In genomic region chr6:30375791-30376190, GRCm38 (mm10) we compare ENCODE assay signal across 9 mouse cellular contexts. TPM values are rescaled to one million over a fixed set of nuclear protein-coding genes. Genes with fewer than 3 reads are reported as not detected.
A peak's percentile ranks its signal among the peaks of the same experiment; 100 is the strongest.
DNase-seq lines count a peak whose midpoint lies in the region; ATAC-seq and TF ChIP-seq lines count a peak whose summit lies in the region.
"Had no signal": no experiment of that assay in that cellular context is flagged by ENCODE, and none has a peak within 500 bp of the region (broad histone marks: within the 10 kb centered on the region; RNA-seq: fewer than 3 reads in every experiment).

No protein-coding gene starts in this region.

- DNase-seq in hindbrain, postnatal 0 days (ENCODE audit: low spot score), result peak; percentile 38
- DNase-seq in cerebellum, adult 18-20 months, result peak; percentile 42 to 57
- DNase-seq in heart, adult 9 months (ENCODE audit: low spot score in 2 of 2), result peak; percentile 74 to 79
- DNase-seq in kidney, postnatal 25 days, result peak; percentile 67 to 69
- DNase-seq in urinary bladder, postnatal 36 days (ENCODE audit: low spot score in 2 of 2), result no peak
- DNase-seq in left cerebral cortex, adult 9 months (ENCODE audit: low spot score in 2 of 2), result no peak
- DNase-seq in thymus, adult 2 months, result no peak

- no peak overlapping the region for H3K4me3 ChIP-seq in hindbrain, postnatal 0 days (ENCODE audit: low read length)
- H3K4me3 ChIP-seq in hindbrain, embryonic 12.5 days, result no peak overlapping the region
- no peak overlapping the region for H3K4me3 ChIP-seq in thymus, adult 2 months (ENCODE audit: control insufficient read depth, insufficient read depth, low read length)

- H3K4me2 ChIP-seq in hindbrain, postnatal 0 days (ENCODE audit: low read depth, low read length), result no peak overlapping the region
- no peak overlapping the region for H3K4me2 ChIP-seq in hindbrain, embryonic 12.5 days (replicated peaks)

- peaks cover 65% of the 10 kb centered on the region for H3K36me3 ChIP-seq in hindbrain, postnatal 0 days (ENCODE audit: insufficient read depth, low read length)
- H3K36me3 ChIP-seq in hindbrain, embryonic 12.5 days, result peaks cover 87% of the 10 kb centered on the region
- H3K36me3 ChIP-seq in thymus, adult 2 months (ENCODE audit: control insufficient read depth, insufficient read depth, low read length), result peaks cover 59% of the 10 kb centered on the region

- no peak for TF ChIP-seq POLR2A in thymus, adult 2 months (IDR thresholded peaks at IDR 0.05; ENCODE audit: control insufficient read depth, extremely low read depth, insufficient read depth, low read length, poor library complexity)

- H3K9me3 ChIP-seq in hindbrain, postnatal 0 days (ENCODE audit: low read length), result no peaks in the 10 kb centered on the region
- no peaks in the 10 kb centered on the region for H3K9me3 ChIP-seq in hindbrain, embryonic 12.5 days (replicated peaks)

- 38% methylated on average over 1 of the region's 1 CpGs for WGBS in hindbrain, postnatal 0 days
- WGBS in hindbrain, embryonic 12.5 days, result 93% methylated on average over 1 of the region's 1 CpGs
- 94% methylated on average over 1 of the region's 1 CpGs for WGBS in thymus, adult 2 months

- TF ChIP-seq CTCF in hindbrain, postnatal 0 days (IDR thresholded peaks at IDR 0.05; ENCODE audit: low read depth), result no peak
- no peak for TF ChIP-seq CTCF in thymus, adult 2 months (IDR thresholded peaks at IDR 0.05; ENCODE audit: borderline replicate concordance, control insufficient read depth, extremely low read depth, insufficient read depth, low read length, poor library complexity)

- no peaks in the 10 kb centered on the region for H3K27me3 ChIP-seq in hindbrain, postnatal 0 days (ENCODE audit: insufficient read depth, low read length)
- H3K27me3 ChIP-seq in hindbrain, embryonic 12.5 days, result no peaks in the 10 kb centered on the region
- H3K27me3 ChIP-seq in thymus, adult 2 months (ENCODE audit: control insufficient read depth, insufficient read depth, low read length), result no peaks in the 10 kb centered on the region

- H3K27ac ChIP-seq in hindbrain, postnatal 0 days, result no peak overlapping the region
- H3K27ac ChIP-seq in hindbrain, embryonic 12.5 days, result no peak overlapping the region
- no peak overlapping the region for H3K27ac ChIP-seq in thymus, adult 2 months (ENCODE audit: control insufficient read depth, insufficient read depth, low read length)

- ATAC-seq in hindbrain, postnatal 0 days, result no peak
- ATAC-seq in hindbrain, embryonic 12.5 days (ENCODE audit: low FRiP score), result no peak
- ATAC-seq: activated CD4-positive, CD25-positive, alpha-beta regulatory T cell, adult 4 months had no signal

- no peak overlapping the region for H3K9ac ChIP-seq in hindbrain, postnatal 0 days (replicated peaks; ENCODE audit: low read length)
- no peak overlapping the region for H3K9ac ChIP-seq in hindbrain, embryonic 12.5 days

- H3K4me1 ChIP-seq in hindbrain, postnatal 0 days (ENCODE audit: insufficient read depth, low read length), result 0 out of 2 replicates have a peak, but pooled peaks cover 3% of the 10 kb centered on the region
- peaks cover 5% of the 10 kb centered on the region; the same call in 1 of the 2 replicates for H3K4me1 ChIP-seq in hindbrain, embryonic 12.5 days
- H3K4me1 ChIP-seq in thymus, adult 2 months (replicated peaks; ENCODE audit: control insufficient read depth, insufficient read depth, low read length), result no peaks in the 10 kb centered on the region

RNA-seq across cellular contexts. Expression of gene Zc3hc1, which starts 15.0 kb away (rescaled TPM):
- total RNA-seq in hindbrain, postnatal 0 days (2014; rRNA removed), result 42.7 and 54.2 TPM in 2 replicates
- polyA plus RNA-seq in hindbrain, postnatal 0 days (2015; fragmentation: Nextera tagmentation; extraction: Ambion mirVana), result 56.5 and 59.6 TPM in 2 replicates
- 65.3 and 67.6 TPM in 2 replicates for polyA plus RNA-seq in hindbrain, embryonic 12.5 days (2016; fragmentation: Nextera tagmentation; extraction: Ambion mirVana)
- 24.2 and 27.3 TPM in 2 replicates for polyA plus RNA-seq in thymus, adult 2 months (2012; rRNA removed)

RNA-seq across cellular contexts. Expression of gene Klhdc10, which starts 25.9 kb away (rescaled TPM):
- 97.1 and 103 TPM in 2 replicates for total RNA-seq in hindbrain, postnatal 0 days (2014; rRNA removed)
- polyA plus RNA-seq in hindbrain, postnatal 0 days (2015; fragmentation: Nextera tagmentation; extraction: Ambion mirVana), result 20.6 and 23.2 TPM in 2 replicates
- 42.5 and 45.4 TPM in 2 replicates for polyA plus RNA-seq in hindbrain, embryonic 12.5 days (2016; fragmentation: Nextera tagmentation; extraction: Ambion mirVana)
- 25.5 and 29.7 TPM in 2 replicates for polyA plus RNA-seq in thymus, adult 2 months (2012; rRNA removed)

Comparison
In these comparisons a context has a peak if more than half of its experiments do, and no peak if none do; other contexts are left out.
1. DNase-seq: peak in hindbrain, postnatal 0 days (single experiment), cerebellum, adult 18-20 months (2 of 2), heart, adult 9 months (2 of 2) and kidney, postnatal 25 days (2 of 2); none in urinary bladder, postnatal 36 days (0 of 2), left cerebral cortex, adult 9 months (0 of 2) and thymus, adult 2 months (single experiment).